ENCODE assay signal across 8 mouse cellular contexts in genomic region chr7:64949910-64950770, GRCm38 (mm10).
DNase-seq lines count a peak whose midpoint lies in the region; ATAC-seq and TF ChIP-seq lines count a peak whose summit lies in the region.

No protein-coding gene starts in this region.

- no peaks in the 10 kb centered on the region for H3K4me1 ChIP-seq in forebrain, embryonic 10.5 days
- H3K4me1 ChIP-seq in forebrain, embryonic 12.5 days, result peaks cover 4% of the 10 kb centered on the region; the same call in 1 of the 2 replicates
- H3K4me1 ChIP-seq in cortical plate, adult 2 months (ENCODE audit: control insufficient read depth, insufficient read depth, low read length), result 0 out of 2 replicates have a peak, but pooled peaks cover 2% of the 10 kb centered on the region
- H3K4me1 ChIP-seq in heart, postnatal 0 days (ENCODE audit: control insufficient read depth, insufficient read depth), result no peaks in the 10 kb centered on the region

- TF ChIP-seq POLR2A in cortical plate, adult 2 months (IDR thresholded peaks at IDR 0.05; ENCODE audit: extremely low read depth, insufficient read depth, low read length), result no peak

- no peaks in the 10 kb centered on the region for H3K36me3 ChIP-seq in forebrain, embryonic 10.5 days (replicated peaks)
- no peaks in the 10 kb centered on the region for H3K36me3 ChIP-seq in forebrain, embryonic 12.5 days (replicated peaks)
- H3K36me3 ChIP-seq in heart, postnatal 0 days (replicated peaks; ENCODE audit: control insufficient read depth, insufficient read depth, low read length), result no peaks in the 10 kb centered on the region

- no peak overlapping the region for H3K4me2 ChIP-seq in forebrain, embryonic 12.5 days
- no peak overlapping the region for H3K4me2 ChIP-seq in heart, postnatal 0 days (ENCODE audit: low read depth, low read length)

- no peak for ATAC-seq in forebrain, embryonic 12.5 days (ENCODE audit: low FRiP score)
- ATAC-seq in heart, postnatal 0 days (ENCODE audit: insufficient read depth, low read depth), result no peak
- peak; percentile 90 for ATAC-seq in megakaryocyte progenitor cell, adult 5-6 weeks (replicated peaks; ENCODE audit: poor library complexity)

- WGBS in forebrain, embryonic 10.5 days, result 59% methylated on average over 12 of the region's 12 CpGs
- 48% methylated on average over 12 of the region's 12 CpGs for WGBS in forebrain, embryonic 12.5 days
- 44% methylated on average over 12 of the region's 12 CpGs for WGBS in heart, postnatal 0 days

- TF ChIP-seq EP300 in heart, postnatal 0 days (IDR thresholded peaks at IDR 0.05; ENCODE audit: low read depth), result no peak

- H3K4me3 ChIP-seq in forebrain, embryonic 10.5 days, result no peak overlapping the region
- H3K4me3 ChIP-seq in forebrain, embryonic 12.5 days (replicated peaks), result no peak overlapping the region
- H3K4me3 ChIP-seq in cortical plate, adult 2 months (ENCODE audit: insufficient read depth, low read length), result no peak overlapping the region
- H3K4me3 ChIP-seq in heart, postnatal 0 days (ENCODE audit: low read depth, low read length), result no peak overlapping the region

- TF ChIP-seq CTCF in cortical plate, adult 2 months (IDR thresholded peaks at IDR 0.05; ENCODE audit: extremely low read depth, insufficient read depth, low read length), result peak; percentile 91
- TF ChIP-seq CTCF in heart, postnatal 0 days (IDR thresholded peaks at IDR 0.05; ENCODE audit: low read depth), result peak; percentile 68

- H3K9me3 ChIP-seq in forebrain, embryonic 10.5 days, result no peaks in the 10 kb centered on the region
- H3K9me3 ChIP-seq in forebrain, embryonic 12.5 days, result no peaks in the 10 kb centered on the region
- no peaks in the 10 kb centered on the region for H3K9me3 ChIP-seq in heart, postnatal 0 days (replicated peaks; ENCODE audit: control insufficient read depth, low read length)

- H3K27ac ChIP-seq in forebrain, embryonic 10.5 days, result no peak overlapping the region
- no peak overlapping the region for H3K27ac ChIP-seq in forebrain, embryonic 12.5 days
- no peak overlapping the region for H3K27ac ChIP-seq in cortical plate, adult 2 months (ENCODE audit: insufficient read depth, low read length)
- no peak overlapping the region for H3K27ac ChIP-seq in heart, postnatal 0 days (ENCODE audit: low read depth)

- DNase-seq in forebrain, embryonic 10.5 days (ENCODE audit: extremely low spot score, low spot score), result peak; percentile 30
- DNase-seq in WW6 (ENCODE audit: low read depth, low spot score), result peak; percentile 16
- DNase-seq in heart, postnatal 0 days (ENCODE audit: low spot score), result no peak
- peak; percentile 39 to 74 for DNase-seq in layer of hippocampus, adult 8-10 months (ENCODE audit: low spot score in 2 of 2)
- DNase-seq in right cerebral cortex, postnatal 4 days, result peak; percentile 61

- H3K27me3 ChIP-seq in forebrain, embryonic 10.5 days (ENCODE audit: poor library complexity, severe bottlenecking), result no peaks in the 10 kb centered on the region
- no peaks in the 10 kb centered on the region for H3K27me3 ChIP-seq in forebrain, embryonic 12.5 days
- H3K27me3 ChIP-seq in heart, postnatal 0 days (ENCODE audit: control insufficient read depth, insufficient read depth, low read length), result no peaks in the 10 kb centered on the region

- H3K9ac ChIP-seq in forebrain, embryonic 12.5 days, result no peak overlapping the region
- no peak overlapping the region for H3K9ac ChIP-seq in heart, postnatal 0 days (replicated peaks; ENCODE audit: low read depth, low read length)
